Comparison of ENCODE assay signal across 22 mouse cellular contexts in genomic region chr6:65132376-65132775, GRCm38 (mm10). TPM values are rescaled to one million over a fixed set of nuclear protein-coding genes. Genes with fewer than 3 reads are reported as not detected.
DNase-seq lines count a peak whose midpoint lies in the region; ATAC-seq and TF ChIP-seq lines count a peak whose summit lies in the region.
"Had no signal": no experiment of that assay in that cellular context is flagged by ENCODE, and none has a peak within 500 bp of the region (broad histone marks: within the 10 kb centered on the region; RNA-seq: fewer than 3 reads in every experiment).

No protein-coding gene starts in this region.

- no peak for ATAC-seq in forebrain, embryonic 13.5 days
- ATAC-seq in hindbrain, embryonic 16.5 days = peak; percentile 83
- peak; percentile 71; the same call in 1 of the 2 replicates for ATAC-seq in midbrain, embryonic 15.5 days (replicated peaks)

- no peaks in the 10 kb centered on the region for H3K36me3 ChIP-seq in forebrain, embryonic 10.5 days (replicated peaks)
- no peaks in the 10 kb centered on the region for H3K36me3 ChIP-seq in forebrain, embryonic 13.5 days (ENCODE audit: poor library complexity, severe bottlenecking)
- no peaks in the 10 kb centered on the region for H3K36me3 ChIP-seq in hindbrain, embryonic 16.5 days (ENCODE audit: control insufficient read depth, insufficient read depth, low read length)
- H3K36me3 ChIP-seq in midbrain, embryonic 15.5 days (replicated peaks) = no peaks in the 10 kb centered on the region
- H3K36me3 ChIP-seq: embryonic facial prominence, embryonic 13.5 days; G1E; neural tube, embryonic 12.5 days had no signal

- WGBS in forebrain, embryonic 10.5 days = 42% methylated on average over 6 of the region's 6 CpGs
- WGBS in forebrain, embryonic 13.5 days = 41% methylated on average over 6 of the region's 6 CpGs
- whole genome bisulfite sequencing in hindbrain, embryonic 16.5 days = 26% methylated on average over 6 of the region's 6 CpGs
- 23% methylated on average over 6 of the region's 6 CpGs for WGBS in midbrain, embryonic 15.5 days

- H3K4me3 ChIP-seq in forebrain, embryonic 10.5 days = no peak overlapping the region
- no peak overlapping the region for H3K4me3 ChIP-seq in forebrain, embryonic 13.5 days
- no peak overlapping the region for H3K4me3 ChIP-seq in hindbrain, embryonic 16.5 days (ENCODE audit: low read length)
- no peak overlapping the region for H3K4me3 ChIP-seq in midbrain, embryonic 15.5 days
- H3K4me3 ChIP-seq: embryonic facial prominence, embryonic 13.5 days; heart, adult 2 months; layer of hippocampus, adult 2 months; neural tube, embryonic 12.5 days had no signal

- no peak overlapping the region for H3K4me2 ChIP-seq in forebrain, embryonic 13.5 days
- no peak overlapping the region for H3K4me2 ChIP-seq in hindbrain, embryonic 16.5 days (ENCODE audit: low read length)
- no peak overlapping the region for H3K4me2 ChIP-seq in midbrain, embryonic 15.5 days
- H3K4me2 ChIP-seq: embryonic facial prominence, embryonic 13.5 days; neural tube, embryonic 12.5 days had no signal

- H3K9ac ChIP-seq in forebrain, embryonic 13.5 days = no peak overlapping the region
- H3K9ac ChIP-seq in hindbrain, embryonic 16.5 days (ENCODE audit: low read depth, low read length) = no peak overlapping the region
- no peak overlapping the region for H3K9ac ChIP-seq in midbrain, embryonic 15.5 days
- H3K9ac ChIP-seq: embryonic facial prominence, embryonic 13.5 days; neural tube, embryonic 12.5 days had no signal

- TF ChIP-seq POLR2A in brain, embryonic 14.5 days (IDR thresholded peaks at IDR 0.05; ENCODE audit: borderline replicate concordance, extremely low read depth, insufficient read depth, insufficient read length, poor library complexity, severe bottlenecking) = no peak

- H3K27ac ChIP-seq in forebrain, embryonic 10.5 days = peak overlapping the region; percentile 63
- no peak overlapping the region for H3K27ac ChIP-seq in forebrain, embryonic 13.5 days
- no peak overlapping the region for H3K27ac ChIP-seq in hindbrain, embryonic 16.5 days (ENCODE audit: low read depth, low read length)
- no peak overlapping the region for H3K27ac ChIP-seq in midbrain, embryonic 15.5 days
- H3K27ac ChIP-seq: embryonic facial prominence, embryonic 13.5 days; heart, adult 2 months; layer of hippocampus, adult 2 months; neural tube, embryonic 12.5 days; stomach, postnatal 0 days had no signal

- no peaks in the 10 kb centered on the region for H3K27me3 ChIP-seq in forebrain, embryonic 10.5 days (ENCODE audit: poor library complexity, severe bottlenecking)
- H3K27me3 ChIP-seq in forebrain, embryonic 13.5 days = no peaks in the 10 kb centered on the region
- no peaks in the 10 kb centered on the region for H3K27me3 ChIP-seq in hindbrain, embryonic 16.5 days (replicated peaks; ENCODE audit: control insufficient read depth, insufficient read depth, low read length)
- H3K27me3 ChIP-seq in midbrain, embryonic 15.5 days (replicated peaks) = no peaks in the 10 kb centered on the region
- H3K27me3 ChIP-seq: embryonic facial prominence, embryonic 13.5 days; neural tube, embryonic 12.5 days had no signal

- peaks cover 11% of the 10 kb centered on the region for H3K4me1 ChIP-seq in forebrain, embryonic 10.5 days
- H3K4me1 ChIP-seq in forebrain, embryonic 13.5 days = peaks cover 2% of the 10 kb centered on the region
- no peaks in the 10 kb centered on the region; the same call in 1 of the 2 replicates for H3K4me1 ChIP-seq in hindbrain, embryonic 16.5 days (ENCODE audit: control insufficient read depth, insufficient read depth, low read depth, low read length)
- no peaks in the 10 kb centered on the region for H3K4me1 ChIP-seq in midbrain, embryonic 15.5 days
- H3K4me1 ChIP-seq: embryonic facial prominence, embryonic 13.5 days; neural tube, embryonic 12.5 days had no signal

- no peaks in the 10 kb centered on the region for H3K9me3 ChIP-seq in forebrain, embryonic 10.5 days
- H3K9me3 ChIP-seq in forebrain, embryonic 13.5 days (replicated peaks) = no peaks in the 10 kb centered on the region
- no peaks in the 10 kb centered on the region for H3K9me3 ChIP-seq in hindbrain, embryonic 16.5 days (ENCODE audit: control insufficient read depth, low read length)
- no peaks in the 10 kb centered on the region for H3K9me3 ChIP-seq in midbrain, embryonic 15.5 days
- H3K9me3 ChIP-seq: embryonic facial prominence, embryonic 13.5 days; G1E; neural tube, embryonic 12.5 days had no signal

- DNase-seq in forebrain, embryonic 10.5 days (ENCODE audit: extremely low spot score, low spot score) = peak; percentile 15
- peak; percentile 60 for DNase-seq in brain, embryonic 14.5 days (ENCODE audit: low read depth)
- DNase-seq in kidney, adult 11 months = no peak
- no peak for DNase-seq in right cerebral cortex, postnatal 4 days
- no peak for DNase-seq in right cerebral cortex, postnatal 14 days
- DNase-seq: cerebellum, adult 2 months; gastrocnemius, postnatal 25 days; heart, adult 2 months; kidney, adult 18-20 months; kidney, postnatal 14 days; left cerebral cortex, postnatal 4 days; liver; lung, postnatal 10 days; thymus, postnatal 14 days had no signal

- no peak for TF ChIP-seq CTCF in brain, embryonic 14.5 days (IDR thresholded peaks at IDR 0.05; ENCODE audit: borderline replicate concordance, extremely low read depth, insufficient read depth, insufficient read length)

RNA-seq across cellular contexts. Expression of gene Hpgds, which starts 12.3 kb away (rescaled TPM):
- 2.4 and 4.0 TPM in 2 replicates for polyA plus RNA-seq in forebrain, embryonic 10.5 days (2016; fragmentation: Nextera tagmentation; extraction: Ambion mirVana)
- 4.4 and 4.9 TPM in 2 replicates for polyA plus RNA-seq in forebrain, embryonic 13.5 days (2015; fragmentation: Nextera tagmentation; extraction: Ambion mirVana)
- polyA plus RNA-seq in brain, embryonic 14.5 days (2012; rRNA removed) = 2.1 and 3.6 TPM in 2 replicates
- 3.9 and 4.6 TPM in 2 replicates for polyA plus RNA-seq in hindbrain, embryonic 16.5 days (2015; fragmentation: Nextera tagmentation; extraction: Ambion mirVana)
- polyA plus RNA-seq in midbrain, embryonic 15.5 days (2015; fragmentation: Nextera tagmentation; extraction: Ambion mirVana) = 4.3 and 4.8 TPM in 2 replicates
- polyA plus RNA-seq: G1E had no signal

Comparison
In these comparisons a context has a peak if more than half of its experiments do, and no peak if none do; other contexts are left out.
1. DNase-seq: peak in forebrain, embryonic 10.5 days (single experiment) and brain, embryonic 14.5 days (single experiment); none in kidney, adult 11 months (single experiment), right cerebral cortex, postnatal 4 days (single experiment) and right cerebral cortex, postnatal 14 days (single experiment).